19 mouse cellular contexts compared by ENCODE assay signal in the genomic region with DNA sequence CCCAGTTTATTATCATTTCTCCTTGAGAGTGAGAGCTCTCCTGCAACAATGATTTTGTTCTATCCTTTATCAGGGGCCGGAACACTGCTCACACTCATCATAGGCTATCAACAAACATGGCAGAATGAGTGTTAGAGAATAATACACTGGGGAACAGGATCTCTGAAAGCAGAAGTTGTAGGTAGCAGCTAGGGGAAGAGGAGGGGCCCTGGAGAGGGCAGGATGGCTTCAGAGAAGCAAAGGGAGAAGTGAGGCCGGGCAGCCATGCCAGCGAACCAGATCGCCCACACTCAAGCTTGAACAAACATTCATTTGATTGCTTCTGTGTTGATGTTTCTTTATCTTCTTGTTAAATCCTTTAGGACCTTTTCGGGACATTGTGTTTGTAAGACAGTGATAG. TPM values are rescaled to one million over a fixed set of nuclear protein-coding genes. Genes with fewer than 3 reads are reported as not detected.
A peak's percentile ranks its signal among the peaks of the same experiment; 100 is the strongest.
DNase-seq lines count a peak whose midpoint lies in the region; ATAC-seq lines count a peak whose summit lies in the region.
"Had no signal": no experiment of that assay in that cellular context is flagged by ENCODE, and none has a peak within 500 bp of the region (broad histone marks: within the 10 kb centered on the region; RNA-seq: fewer than 3 reads in every experiment).

No protein-coding gene starts in this region.

- no peak overlapping the region for H3K9ac ChIP-seq in limb, embryonic 13.5 days
- H3K9ac ChIP-seq: forebrain, embryonic 15.5 days; heart, embryonic 15.5 days; hindbrain, embryonic 12.5 days; liver, embryonic 15.5 days; midbrain, embryonic 12.5 days; neural tube, embryonic 15.5 days had no signal

- H3K4me2 ChIP-seq in limb, embryonic 13.5 days (replicated peaks): no peak overlapping the region
- H3K4me2 ChIP-seq: forebrain, embryonic 15.5 days; heart, embryonic 15.5 days; hindbrain, embryonic 12.5 days; liver, embryonic 15.5 days; midbrain, embryonic 12.5 days; neural tube, embryonic 15.5 days had no signal

- peak overlapping the region; percentile 28; the same call in 1 of the 2 replicates for H3K27ac ChIP-seq in limb, embryonic 13.5 days
- H3K27ac ChIP-seq: forebrain, embryonic 15.5 days; heart, embryonic 15.5 days; hindbrain, embryonic 12.5 days; kidney, postnatal 0 days; liver, embryonic 15.5 days; midbrain, embryonic 12.5 days; neural tube, embryonic 15.5 days had no signal

- no peak for ATAC-seq in limb, embryonic 13.5 days (ENCODE audit: low FRiP score, low read depth)
- ATAC-seq: intestine, embryonic 16.5 days had no signal

- no peaks in the 10 kb centered on the region for H3K36me3 ChIP-seq in limb, embryonic 13.5 days
- H3K36me3 ChIP-seq in splenic B cell, adult 2 months (ENCODE audit: control insufficient read depth, insufficient read depth, low read length, poor library complexity, severe bottlenecking): no peaks in the 10 kb centered on the region
- H3K36me3 ChIP-seq: forebrain, embryonic 15.5 days; heart, embryonic 15.5 days; hindbrain, embryonic 12.5 days; liver, embryonic 15.5 days; midbrain, embryonic 12.5 days; neural tube, embryonic 15.5 days had no signal

- no peak overlapping the region for H3K4me3 ChIP-seq in limb, embryonic 13.5 days
- H3K4me3 ChIP-seq: erythroblast, embryonic 14.5 days; forebrain, embryonic 15.5 days; heart, embryonic 15.5 days; hindbrain, embryonic 12.5 days; liver, embryonic 15.5 days; midbrain, embryonic 12.5 days; myocyte; neural tube, embryonic 15.5 days had no signal

- H3K4me1 ChIP-seq in limb, embryonic 13.5 days: peaks cover 38% of the 10 kb centered on the region

- WGBS in limb, embryonic 13.5 days: 90% methylated on average over 5 of the region's 5 CpGs

- no peaks in the 10 kb centered on the region for H3K27me3 ChIP-seq in limb, embryonic 13.5 days
- H3K27me3 ChIP-seq in splenic B cell, adult 2 months (ENCODE audit: control insufficient read depth, insufficient read depth, low read length, poor library complexity, severe bottlenecking): no peaks in the 10 kb centered on the region
- H3K27me3 ChIP-seq: forebrain, embryonic 15.5 days; heart, embryonic 15.5 days; hindbrain, embryonic 12.5 days; liver, embryonic 15.5 days; midbrain, embryonic 12.5 days; neural tube, embryonic 15.5 days had no signal

- peak; percentile 38 for DNase-seq in lung, postnatal 25 days (ENCODE audit: low spot score)
- no peak for DNase-seq in lung, postnatal 10 days
- DNase-seq in MEL-GATA-1-ER (ENCODE audit: extremely low read depth, low read depth): peak; percentile 66
- peak; percentile 78 for DNase-seq in splenic B cell, adult 2 months (ENCODE audit: low read depth, low spot score)
- no peak for DNase-seq in right cerebral cortex, postnatal 4 days
- DNase-seq in ovary, adult 18-20 months (ENCODE audit: low spot score): no peak
- DNase-seq: cerebellum, postnatal 10 days had no signal

- H3K9me3 ChIP-seq in limb, embryonic 13.5 days: no peaks in the 10 kb centered on the region
- H3K9me3 ChIP-seq: forebrain, embryonic 15.5 days; heart, embryonic 15.5 days; hindbrain, embryonic 12.5 days; liver, embryonic 15.5 days; midbrain, embryonic 12.5 days; neural tube, embryonic 15.5 days had no signal

RNA-seq across cellular contexts. Expression of a gene that starts 4.5 kb away (rescaled TPM):
- polyA plus RNA-seq in limb, embryonic 13.5 days (2015; fragmentation: Nextera tagmentation; extraction: Ambion mirVana): 75.3 and 78.3 TPM in 2 replicates

RNA-seq across cellular contexts. Expression of a gene that starts 22.6 kb away (rescaled TPM):
- polyA plus RNA-seq in limb, embryonic 13.5 days (2015; fragmentation: Nextera tagmentation; extraction: Ambion mirVana): 0.18 and 0.63 TPM in 2 replicates
- polyA plus RNA-seq: erythroblast, embryonic 14.5 days; forebrain, embryonic 15.5 days; hindbrain, embryonic 12.5 days; limb, embryonic 11.5 days; liver, embryonic 15.5 days; midbrain, embryonic 12.5 days had no signal

RNA-seq across cellular contexts. Expression of a gene that starts 24.3 kb away (rescaled TPM):
- 0.28 and 0.46 TPM in 2 replicates for polyA plus RNA-seq in limb, embryonic 13.5 days (2015; fragmentation: Nextera tagmentation; extraction: Ambion mirVana)
- polyA plus RNA-seq: erythroblast, embryonic 14.5 days; hindbrain, embryonic 12.5 days; midbrain, embryonic 12.5 days; neural tube, embryonic 15.5 days had no signal

Comparison
In these comparisons a context has a peak if more than half of its experiments do, and no peak if none do; other contexts are left out.
1. DNase-seq: peak in lung, postnatal 25 days (single experiment), MEL-GATA-1-ER (single experiment) and splenic B cell, adult 2 months (single experiment); none in lung, postnatal 10 days (single experiment), right cerebral cortex, postnatal 4 days (single experiment) and ovary, adult 18-20 months (single experiment).